Mouse (Mus musculus) lung, postnatal 0 days (tissue): ENCODE measurements around the gene Ccdc155.

ENCODE experiments used
- CTCF ChIP-seq: IDR thresholded peaks from 2 replicates; pipeline ENCODE4 v1.5.1; 2016; ENCODE audit warnings: antibody characterized with exemption, mild to moderate bottlenecking
- EP300 ChIP-seq: IDR thresholded peaks from 2 replicates; pipeline ENCODE4 v1.6.1; 2016; ENCODE audit warnings: antibody characterized with exemption, mild to moderate bottlenecking, control low read depth

DNA sequence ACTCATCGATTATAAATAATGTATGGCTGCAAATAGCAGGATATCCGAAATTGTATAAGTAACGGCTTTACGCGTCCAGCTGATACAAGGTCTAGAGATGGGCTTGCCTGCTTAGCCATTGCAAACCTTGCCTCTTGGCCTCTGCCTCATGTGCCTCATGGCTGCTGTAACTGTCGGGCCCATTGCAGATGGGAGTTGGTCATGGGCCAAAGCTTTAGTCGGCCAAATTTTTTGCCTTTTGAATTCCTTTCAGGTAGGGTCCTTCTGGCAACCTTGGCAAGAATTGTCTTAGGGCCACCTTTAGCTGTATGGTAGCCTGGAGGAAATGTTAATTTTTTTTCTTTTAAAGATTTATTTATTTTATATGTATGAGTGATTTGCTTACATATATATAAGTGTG is 20.1 kb upstream of the Ccdc155 start:
- TF ChIP-seq CTCF (no peak), EP300 (no peak)
